Mouse (Mus musculus) MEL (cell line): Measurements from ENCODE around the gene Nlrp1b. TPM values are rescaled to one million over a fixed set of nuclear protein-coding genes. Genes with fewer than 3 reads are reported as not detected.

Source experiments
- DNase-seq: peaks from one replicate; pipeline ENCODE4 v3.0.0; 2011; ENCODE audit warnings: low read depth, low spot score
- H3K27ac ChIP-seq: 2 replicates; pipeline ENCODE4 v1.5.1; 2012; ENCODE audit warnings: low read depth, mild to moderate bottlenecking, control low read depth, low read length, moderate library complexity; ENCODE audit not compliant: control insufficient read depth
- H3K27me3 ChIP-seq, 2 experiments: fragments of 150-350 bp in 1 of 2; sonication (generic) in 1 of 2; 2 replicates each; pipeline ENCODE4 v1.6.1; 2012; ENCODE audit warnings: low read length in 2 of 2, mild to moderate bottlenecking in 2 of 2, improper control_type of control experiment in 1 of 2, moderate library complexity in 1 of 2; ENCODE audit not compliant: insufficient read depth in 2 of 2, control insufficient read depth in 1 of 2
- H3K36me3 ChIP-seq, 2 experiments: 2 replicates each; pipeline ENCODE4 v1.6.1; 2012 to 2014; ENCODE audit warnings: low read length in 2 of 2, improper control_type of control experiment in 1 of 2, inconsistent platforms in 1 of 2, mild to moderate bottlenecking in 1 of 2; ENCODE audit not compliant: insufficient read depth in 2 of 2, control insufficient read depth in 1 of 2
- H3K4me1 ChIP-seq, 2 experiments: fragments of 150-350 bp in 1 of 2; sonication (generic) in 1 of 2; 2 replicates each; pipeline ENCODE4 v1.6.1; 2012; ENCODE audit warnings: low read length in 2 of 2, improper control_type of control experiment in 1 of 2, mild to moderate bottlenecking in 1 of 2; ENCODE audit not compliant: insufficient read depth in 2 of 2, control insufficient read depth in 1 of 2
- H3K4me3 ChIP-seq, 2 experiments: fragments of 150-350 bp in 1 of 2; sonication (generic) in 1 of 2; 2 replicates each; pipeline ENCODE4 v1.5.1; 2012; ENCODE audit warnings: low read depth in 2 of 2, low read length in 2 of 2, mild to moderate bottlenecking in 2 of 2, moderate library complexity in 2 of 2, control low read depth in 1 of 2, improper control_type of control experiment in 1 of 2; ENCODE audit not compliant: control insufficient read depth in 1 of 2, insufficient read depth in 1 of 2
- H3K79me2 ChIP-seq: 2 replicates; pipeline ENCODE4 v1.6.1; 2012; ENCODE audit warnings: mild to moderate bottlenecking, low read length, moderate library complexity; ENCODE audit not compliant: control insufficient read depth, poor library complexity, insufficient read depth
- H3K9ac ChIP-seq: 2 replicates; pipeline ENCODE4 v1.6.1; 2012; ENCODE audit warnings: low read depth, mild to moderate bottlenecking, control low read depth, low read length, moderate library complexity; ENCODE audit not compliant: control insufficient read depth, poor library complexity, severe bottlenecking
- H3K9me3 ChIP-seq: fragments of 150-350 bp; sonication (generic); replicated peaks from 2 replicates; pipeline ENCODE4 v1.6.1; 2012; ENCODE audit warnings: mild to moderate bottlenecking, low read length, improper control_type of control experiment, moderate library complexity; ENCODE audit not compliant: insufficient read depth
- BHLHE40 ChIP-seq: IDR thresholded peaks from 2 replicates; pipeline ENCODE4 v1.6.1; 2012; ENCODE audit warnings: low read depth, mild to moderate bottlenecking, inconsistent platforms, low read length, improper control_type of control experiment, borderline replicate concordance
- CHD1 ChIP-seq: IDR thresholded peaks from 2 replicates; pipeline ENCODE4 v1.6.1; 2012; ENCODE audit warnings: low read depth, mild to moderate bottlenecking, inconsistent platforms, low read length, improper control_type of control experiment
- CTCF ChIP-seq, 3 experiments: IDR thresholded peaks in 2 of 3; conservative IDR thresholded peaks in 1 of 3; 2 replicates each; pipeline ENCODE4 v1.5.1; 2011 to 2012; ENCODE audit warnings: low read length in 3 of 3, low read depth in 2 of 3, mild to moderate bottlenecking in 2 of 3, improper control_type of control experiment in 1 of 3, inconsistent platforms in 1 of 3, mixed read lengths in 1 of 3, moderate library complexity in 1 of 3; ENCODE audit not compliant: control insufficient read depth in 1 of 3, insufficient read depth in 1 of 3, poor library complexity in 1 of 3, severe bottlenecking in 1 of 3
- E2F4 ChIP-seq: IDR thresholded peaks from 2 replicates; pipeline ENCODE4 v1.6.1; 2011; ENCODE audit warnings: low read depth, low read length, improper control_type of control experiment, borderline replicate concordance
- EP300 ChIP-seq, 2 experiments: IDR thresholded peaks; 2 replicates each; pipeline ENCODE4 v1.6.1; 2011; ENCODE audit warnings: improper control_type of control experiment in 2 of 2, low read length in 2 of 2, low read depth in 1 of 2, mild to moderate bottlenecking in 1 of 2
- GATA1 ChIP-seq: IDR thresholded peaks from 2 replicates; pipeline ENCODE4 v1.6.1; 2011; ENCODE audit warnings: low read depth, low read length, improper control_type of control experiment
- JUND ChIP-seq: IDR thresholded peaks from 2 replicates; pipeline ENCODE4 v1.6.1; 2011; ENCODE audit warnings: low read depth, mild to moderate bottlenecking, improper control_type of control experiment, low read length
- MAX ChIP-seq: IDR thresholded peaks from 2 replicates; pipeline ENCODE4 v1.6.1; 2011; ENCODE audit warnings: low read length, improper control_type of control experiment
- MYC ChIP-seq: IDR thresholded peaks from 2 replicates; pipeline ENCODE4 v1.6.1; 2011; ENCODE audit warnings: low read depth, mild to moderate bottlenecking, low read length, improper control_type of control experiment, moderate library complexity
- NRF1 ChIP-seq: IDR thresholded peaks from 2 replicates; pipeline ENCODE4 v1.6.1; 2014; ENCODE audit warnings: low read depth, mild to moderate bottlenecking, inconsistent platforms, low read length, improper control_type of control experiment, moderate library complexity; ENCODE audit not compliant: poor library complexity, insufficient read depth, severe bottlenecking
- POLR2A ChIP-seq, 2 experiments: IDR thresholded peaks; 2 replicates each; pipeline ENCODE4 v1.6.1; 2011 to 2012; ENCODE audit warnings: low read length in 2 of 2, mild to moderate bottlenecking in 2 of 2, control low read depth in 1 of 2, improper control_type of control experiment in 1 of 2, low read depth in 1 of 2, moderate library complexity in 1 of 2; ENCODE audit not compliant: control insufficient read depth in 1 of 2, insufficient read depth in 1 of 2, poor library complexity in 1 of 2
- RCOR1 ChIP-seq: IDR thresholded peaks from 2 replicates; pipeline ENCODE4 v1.6.1; 2012; ENCODE audit warnings: low read depth, mild to moderate bottlenecking, inconsistent platforms, low read length, improper control_type of control experiment
- SIN3A ChIP-seq: IDR thresholded peaks from 2 replicates; pipeline ENCODE4 v1.6.1; 2012; ENCODE audit warnings: low read length, improper control_type of control experiment, inconsistent platforms
- SMC3 ChIP-seq: IDR thresholded peaks from 2 replicates; pipeline ENCODE4 v1.6.1; 2011; ENCODE audit warnings: low read depth, low read length, improper control_type of control experiment
- TAL1 ChIP-seq: IDR thresholded peaks from 2 replicates; pipeline ENCODE4 v1.6.1; 2012; ENCODE audit warnings: mild to moderate bottlenecking, inconsistent platforms, low read length, moderate library complexity, mixed read lengths
- TBP ChIP-seq: IDR thresholded peaks from 2 replicates; pipeline ENCODE4 v1.8.0; 2011; ENCODE audit warnings: low read depth, low read length, improper control_type of control experiment
- UBTF ChIP-seq: IDR thresholded peaks from 2 replicates; pipeline ENCODE4 v1.6.1; 2012; ENCODE audit warnings: low read depth, mild to moderate bottlenecking, inconsistent platforms, low read length, improper control_type of control experiment, moderate library complexity, borderline replicate concordance; ENCODE audit not compliant: insufficient read depth
- ZKSCAN1 ChIP-seq: IDR thresholded peaks from 2 replicates; pipeline ENCODE4 v1.6.1; 2012; ENCODE audit warnings: low read depth, mild to moderate bottlenecking, inconsistent platforms, low read length, improper control_type of control experiment, moderate library complexity
- polyA plus RNA-seq, 2 experiments: library from polyadenylated mRNA; stranded (reverse) in 1 of 2; unstranded in 1 of 2; fragments of >175 nt in 1 of 2; fragments of >200 nt in 1 of 2; gene quantifications; 2 replicates each; pipeline versions ENCODE4 v1.2.1 to v1.2.4; 2012; ENCODE audit warnings: low replicate concordance in 2 of 2, low read depth in 1 of 2; ENCODE audit not compliant: insufficient read length in 2 of 2, insufficient read depth in 1 of 2, missing spikeins in 1 of 2
- total RNA-seq: library from RNA; depleted of rRNA; stranded (reverse); fragments of 300-350 nt; gene quantifications from 2 replicates; pipeline ENCODE4 v1.2.3, GENCODE M21; 2012

Nlrp1b gene
- total and polyA plus RNA-seq, 3 experiments = not detected

GRCm38 (mm10) chr11:71164139-71164538 lies 66.4 kb downstream of the Nlrp1b start:
- no peak for TF ChIP-seq TAL1
- no peak for TF ChIP-seq RCOR1
- no peak for TF ChIP-seq CHD1
- no peak for TF ChIP-seq UBTF
- TF ChIP-seq ZKSCAN1 = no peak
- TF ChIP-seq E2F4 = no peak
- TF ChIP-seq GATA1 = no peak
- TF ChIP-seq SMC3 = no peak
- TF ChIP-seq MAX = no peak
- Histone ChIP-seq H3K9me3 (no peaks in the 10 kb centered on the region), H3K36me3 (no peaks in the 10 kb centered on the region), H3K27ac (no peak overlapping the region), H3K79me2 (no peaks in the 10 kb centered on the region), H3K4me1 (no peaks in the 10 kb centered on the region), H3K9ac (no peak overlapping the region), H3K4me3 (no peak overlapping the region), H3K27me3 (no peaks in the 10 kb centered on the region)
- DNase-seq = no peak

GRCm38 (mm10) chr11:71159439-71160136 lies 70.9 kb downstream of the Nlrp1b start:
- Histone ChIP-seq H3K9ac (no peak overlapping the region), H3K27me3 (no peaks in the 10 kb centered on the region), H3K9me3 (no peaks in the 10 kb centered on the region), H3K27ac (no peak overlapping the region), H3K4me1 (no peaks in the 10 kb centered on the region), H3K36me3 (no peaks in the 10 kb centered on the region), H3K4me3 (no peak overlapping the region), H3K79me2 (no peaks in the 10 kb centered on the region)
- no peak for TF ChIP-seq BHLHE40
- no peak for TF ChIP-seq EP300 (IDR thresholded peaks at IDR 0.05; ENCODE audit: low read depth in 1 of 2, low read length in 2 of 2)
- TF ChIP-seq TBP = no peak
- no peak for TF ChIP-seq MYC
- TF ChIP-seq SIN3A = no peak
- no peak for TF ChIP-seq JUND
- TF ChIP-seq POLR2A (IDR thresholded peaks at IDR 0.05; ENCODE audit: control insufficient read depth in 1 of 2, insufficient read depth in 1 of 2, low read depth in 1 of 2, low read length in 2 of 2, poor library complexity in 1 of 2) = no peak
- no peak for TF ChIP-seq NRF1
- no peak for TF ChIP-seq CTCF (IDR thresholded peaks at IDR 0.05 in 2 of 3, conservative IDR thresholded peaks at IDR 0.05 in 1 of 3; ENCODE audit: control insufficient read depth in 1 of 3, insufficient read depth in 1 of 3, low read depth in 2 of 3, low read length in 3 of 3, poor library complexity in 1 of 3, severe bottlenecking in 1 of 3)
- no peak for DNase-seq
